Comparison of ENCODE assay signal across 10 mouse cellular contexts in the genomic region with DNA sequence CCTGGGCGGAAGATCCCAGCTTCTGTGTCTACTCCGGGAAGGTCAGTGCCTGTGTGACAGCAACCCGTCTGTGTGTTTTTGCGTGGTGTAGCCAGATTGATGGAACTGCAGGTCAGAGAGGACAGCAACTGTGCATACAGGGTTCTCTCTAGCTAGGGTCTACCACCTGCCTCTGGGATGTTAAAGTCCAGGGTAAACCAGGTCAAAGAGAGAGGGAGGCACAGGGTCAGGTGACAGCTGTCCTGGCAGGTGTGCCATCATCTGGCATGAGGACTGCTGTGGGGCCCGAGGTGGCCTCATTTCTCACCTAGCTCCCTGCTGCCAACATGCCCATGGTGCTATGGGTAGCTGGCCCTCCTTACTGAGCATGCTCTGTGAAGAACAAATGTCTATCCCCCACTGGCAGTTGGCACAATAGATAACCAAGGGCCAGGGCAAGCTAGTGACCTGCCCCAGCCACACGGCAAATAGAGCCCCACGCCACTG. TPM values are rescaled to one million over a fixed set of nuclear protein-coding genes. Genes with fewer than 3 reads are reported as not detected.
DNase-seq lines count a peak whose midpoint lies in the region; ATAC-seq lines count a peak whose summit lies in the region.
"Had no signal": no experiment of that assay in that cellular context is flagged by ENCODE, and none has a peak within 500 bp of the region (broad histone marks: within the 10 kb centered on the region; RNA-seq: fewer than 3 reads in every experiment).

No protein-coding gene starts in this region.

- H3K36me3 ChIP-seq in heart, embryonic 12.5 days: no peaks in the 10 kb centered on the region; the same call in 1 of the 2 replicates
- H3K36me3 ChIP-seq in limb, embryonic 15.5 days: no peaks in the 10 kb centered on the region

- H3K9me3 ChIP-seq in heart, embryonic 12.5 days (replicated peaks): no peaks in the 10 kb centered on the region
- no peaks in the 10 kb centered on the region for H3K9me3 ChIP-seq in limb, embryonic 15.5 days

- ATAC-seq in heart, embryonic 12.5 days (ENCODE audit: insufficient number of reproducible peaks, low FRiP score): no peak
- no peak for ATAC-seq in limb, embryonic 15.5 days (ENCODE audit: insufficient number of reproducible peaks, low FRiP score, low TSS enrichment, low read depth)
- no peak for ATAC-seq in megakaryocyte progenitor cell, adult 5-6 weeks (replicated peaks; ENCODE audit: poor library complexity)

- peak overlapping the region; percentile 40 for H3K4me2 ChIP-seq in heart, embryonic 12.5 days
- H3K4me2 ChIP-seq in limb, embryonic 15.5 days: no peak overlapping the region

- no peak for DNase-seq in heart, adult 18-20 months
- DNase-seq in thymus, postnatal 25 days: peak; percentile 50
- no peak for DNase-seq in thymus, adult 18-20 months
- DNase-seq in right cerebral cortex, postnatal 14 days: no peak
- no peak for DNase-seq in MN1 (ENCODE audit: low spot score)
- DNase-seq: embryo, embryonic 11 days had no signal

- peaks cover 99% of the 10 kb centered on the region for H3K4me1 ChIP-seq in heart, embryonic 12.5 days (replicated peaks)
- peaks cover 92% of the 10 kb centered on the region for H3K4me1 ChIP-seq in limb, embryonic 15.5 days

- WGBS in heart, embryonic 12.5 days: 41% methylated on average over 7 of the region's 7 CpGs
- WGBS in limb, embryonic 15.5 days: 66% methylated on average over 7 of the region's 7 CpGs

- H3K9ac ChIP-seq in heart, embryonic 12.5 days: peak overlapping the region; percentile 61
- no peak overlapping the region for H3K9ac ChIP-seq in limb, embryonic 15.5 days

- peak overlapping the region; percentile 96 for H3K27ac ChIP-seq in heart, embryonic 12.5 days (ENCODE audit: poor library complexity, severe bottlenecking)
- peak overlapping the region; percentile 61 for H3K27ac ChIP-seq in limb, embryonic 15.5 days

- H3K4me3 ChIP-seq in heart, embryonic 12.5 days: no peak overlapping the region
- no peak overlapping the region for H3K4me3 ChIP-seq in limb, embryonic 15.5 days
- H3K4me3 ChIP-seq: left cerebral cortex, adult 2 months had no signal

- no peaks in the 10 kb centered on the region for H3K27me3 ChIP-seq in heart, embryonic 12.5 days (replicated peaks)
- H3K27me3 ChIP-seq in limb, embryonic 15.5 days: no peaks in the 10 kb centered on the region

RNA-seq across cellular contexts. Expression of gene Zmiz1, which starts 28.5 kb away (rescaled TPM):
- polyA plus RNA-seq in heart, embryonic 12.5 days (2016; fragmentation: Nextera tagmentation; extraction: Ambion mirVana): 34.2 and 41.4 TPM in 2 replicates
- total RNA-seq in heart, adult 18-20 months (2021): 10 to 100 TPM; 32.5 to 38.5 TPM
- 41.9 and 50.5 TPM in 2 replicates for polyA plus RNA-seq in limb, embryonic 15.5 days (2015; fragmentation: Nextera tagmentation; extraction: Ambion mirVana)
- 70.0 and 79.1 TPM in 2 replicates for total RNA-seq in megakaryocyte progenitor cell, adult 5-6 weeks (2015)
- 8.2 and 9.3 TPM in 2 replicates for total RNA-seq in megakaryocyte progenitor cell, adult 5-6 weeks (2017)
